Mouse (Mus musculus): ENCODE measurements around the gene Krtap4-9. TPM values are rescaled to one million over a fixed set of nuclear protein-coding genes. Genes with fewer than 3 reads are reported as not detected.

Krtap4-9 gene
- polyA plus RNA-seq (2017; shearing (Covaris generic)), result under 1 TPM in 1 of 2 experiments, not detected in 1; 0.28 TPM

DNA sequence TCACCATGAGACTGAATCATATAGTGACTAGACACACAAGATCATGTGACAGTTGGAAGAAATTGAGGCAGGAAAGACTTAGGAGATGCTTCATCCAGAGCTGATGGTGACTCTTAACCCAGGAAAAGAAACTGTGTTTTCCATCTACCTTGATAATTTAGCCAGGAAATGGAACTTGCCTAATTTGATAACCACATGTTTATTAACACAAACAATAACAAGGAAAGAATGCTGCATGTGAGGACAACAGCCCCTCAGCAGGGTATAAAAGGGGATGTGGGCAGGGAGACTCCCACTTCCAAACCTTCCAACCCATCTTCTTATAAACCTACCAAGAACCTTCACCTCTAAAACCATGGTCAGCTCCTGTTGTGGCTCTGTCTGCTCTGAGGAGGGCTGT, at the start of gene Krtap4-9:
Gene Krtap4-9 (plus strand): TSS at position 301 of the 400 bp plus-strand sequence.

DNA sequence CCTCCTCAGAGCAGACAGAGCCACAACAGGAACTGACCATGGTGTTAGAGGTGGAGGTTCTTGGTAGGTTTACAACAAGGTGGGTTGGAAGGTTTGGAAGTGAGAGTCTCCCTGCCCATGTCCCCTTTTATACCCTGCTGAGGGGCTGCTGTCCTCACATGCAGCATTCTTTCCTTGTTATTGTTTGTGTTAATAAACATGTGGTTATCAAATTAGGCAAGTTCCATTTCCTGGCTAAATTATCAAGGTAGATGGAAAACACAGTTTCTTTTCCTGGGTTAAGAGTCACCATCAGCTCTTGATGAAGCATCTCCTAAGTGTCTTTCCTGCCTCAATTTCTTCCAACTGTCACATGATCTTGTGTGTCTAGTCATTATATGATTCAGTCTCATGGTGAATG, 12.2 kb upstream of the Krtap4-9 start, which contains the start of gene Gm11595:
Gene Gm11595 (minus strand): TSS at position 101 of the 400 bp plus-strand sequence.

DNA sequence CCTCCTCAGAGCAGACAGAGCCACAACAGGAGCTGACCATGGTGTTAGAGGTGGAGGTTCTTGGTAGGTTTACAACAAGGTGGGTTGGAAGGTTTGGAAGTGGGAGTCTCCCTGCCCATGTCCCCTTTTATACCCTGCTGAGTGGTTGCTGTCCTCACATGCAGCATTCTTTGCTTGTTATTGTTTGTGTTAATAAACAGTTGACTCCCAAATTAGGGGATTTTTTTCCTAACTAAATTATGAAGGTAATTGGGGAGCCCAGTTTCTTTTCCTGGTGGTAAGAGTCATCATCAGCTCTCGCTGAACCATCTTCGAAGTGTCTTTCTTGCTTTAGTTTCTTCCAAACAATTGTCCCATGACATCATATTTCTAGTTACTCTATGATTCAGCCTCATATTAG, 4.4 kb upstream of the Krtap4-9 start, which contains the start of gene Krtap4-8:
Gene Krtap4-8 (minus strand): TSS at position 101 of the 400 bp plus-strand sequence.

DNA sequence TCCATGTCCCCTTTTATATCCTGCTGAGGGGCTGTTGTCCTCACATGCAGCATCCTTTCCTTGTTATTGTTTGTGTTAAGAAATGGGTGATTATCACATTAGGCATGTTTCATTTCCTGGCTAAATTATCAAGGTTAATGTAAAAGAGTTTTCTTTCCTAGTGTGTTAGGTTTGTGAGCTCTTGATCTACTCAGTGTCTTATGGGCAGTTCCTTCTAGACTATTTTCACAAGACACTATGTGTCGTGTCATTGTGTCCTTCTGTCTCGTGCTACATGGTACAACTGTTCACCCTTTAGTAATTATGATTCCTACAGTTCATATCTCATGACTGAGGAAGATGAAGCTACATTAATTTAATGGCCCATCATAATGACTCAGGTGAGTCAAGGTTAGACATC, 8.4 kb downstream of the Krtap4-9 start, which contains the start of gene Gm11596:
Gene Gm11596 (minus strand): TSS at position 101 of the 400 bp plus-strand sequence.

DNA sequence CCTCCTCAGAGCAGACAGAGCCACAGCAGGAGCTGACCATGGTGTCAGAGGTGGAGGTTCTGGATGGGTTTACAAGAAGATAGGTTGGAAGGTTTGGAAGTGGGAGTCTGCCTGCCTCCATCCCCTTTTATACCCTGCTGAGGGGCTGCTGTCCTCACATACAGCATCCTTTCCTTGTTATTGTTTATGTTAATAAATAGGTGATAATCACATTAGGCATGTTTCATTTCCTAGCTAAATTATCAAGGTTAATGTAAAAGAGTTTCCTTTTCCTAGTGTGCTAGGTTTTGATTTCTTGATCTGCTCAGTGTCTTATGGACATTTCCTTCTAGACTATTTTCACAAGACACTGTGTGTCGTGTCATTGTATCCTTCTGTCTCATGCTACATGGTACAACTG, 13.8 kb downstream of the Krtap4-9 start, which contains the start of gene Gm11569:
Gene Gm11569 (minus strand): TSS at position 101 of the 400 bp plus-strand sequence.

DNA sequence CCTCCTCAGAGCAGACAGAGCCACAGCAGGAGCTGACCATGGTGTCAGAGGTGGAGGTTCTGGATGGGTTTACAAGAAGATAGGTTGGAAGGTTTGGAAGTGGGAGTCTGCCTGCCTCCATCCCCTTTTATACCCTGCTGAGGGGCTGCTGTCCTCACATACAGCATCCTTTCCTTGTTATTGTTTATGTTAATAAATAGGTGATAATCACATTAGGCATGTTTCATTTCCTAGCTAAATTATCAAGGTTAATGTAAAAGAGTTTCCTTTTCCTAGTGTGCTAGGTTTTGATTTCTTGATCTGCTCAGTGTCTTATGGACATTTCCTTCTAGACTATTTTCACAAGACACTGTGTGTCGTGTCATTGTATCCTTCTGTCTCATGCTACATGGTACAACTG, 19.3 kb downstream of the Krtap4-9 start, which contains the start of gene Gm11554:
Gene Gm11554 (minus strand): TSS at position 101 of the 400 bp plus-strand sequence.

DNA sequence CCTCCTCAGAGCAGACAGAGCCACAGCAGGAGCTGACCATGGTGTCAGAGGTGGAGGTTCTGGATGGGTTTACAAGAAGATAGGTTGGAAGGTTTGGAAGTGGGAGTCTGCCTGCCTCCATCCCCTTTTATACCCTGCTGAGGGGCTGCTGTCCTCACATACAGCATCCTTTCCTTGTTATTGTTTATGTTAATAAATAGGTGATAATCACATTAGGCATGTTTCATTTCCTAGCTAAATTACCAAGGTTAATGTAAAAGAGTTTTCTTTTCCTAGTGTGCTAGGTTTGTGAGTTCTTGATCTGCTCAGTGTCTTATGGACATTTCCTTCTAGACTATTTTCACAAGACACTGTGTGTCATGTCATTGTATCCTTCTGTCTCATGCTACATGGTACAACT, 24.8 kb downstream of the Krtap4-9 start, which contains the start of gene Krtap4-13:
Gene Krtap4-13 (minus strand): TSS at position 101 of the 400 bp plus-strand sequence.

DNA sequence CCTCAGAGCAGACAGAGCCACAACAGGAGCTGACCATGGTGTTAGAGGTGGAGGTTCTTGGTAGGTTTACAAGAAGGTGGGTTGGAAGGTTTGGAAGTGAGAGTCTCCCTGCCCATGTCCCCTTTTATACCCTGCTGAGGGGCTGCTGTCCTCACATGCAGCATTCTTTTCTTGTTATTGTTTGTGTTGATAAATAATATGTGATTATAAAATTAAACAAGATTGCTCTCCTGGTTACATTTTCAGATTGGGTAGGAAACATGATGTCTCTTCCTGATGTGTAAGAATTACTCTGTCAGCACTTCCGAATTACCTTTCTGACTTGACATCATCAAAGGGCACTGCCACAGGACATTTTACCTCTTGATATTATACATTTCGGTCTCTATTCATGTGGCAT, 30.6 kb downstream of the Krtap4-9 start, which contains the start of gene Gm11564:
Gene Gm11564 (minus strand): TSS at position 101 of the 400 bp plus-strand sequence.

Other genes with a start within 250 kb of the Krtap4-9 start
- gene Krt40, start 242.0 kb upstream of the Krtap4-9 start, polyA plus RNA-seq (2017; shearing (Covaris generic)), result not detected
- not detected for gene Krtap3-3, start 234.3 kb upstream of the Krtap4-9 start, polyA plus RNA-seq (2017; shearing (Covaris generic))
- gene Krtap3-2, start 228.3 kb upstream of the Krtap4-9 start, polyA plus RNA-seq (2017; shearing (Covaris generic)), result 1 to 10 TPM in 1 of 2 experiments, not detected in 1; 3.5 TPM
- gene Gm11939, start 225.7 kb upstream of the Krtap4-9 start, polyA plus RNA-seq (2017; shearing (Covaris generic)), result under 1 TPM in 1 of 2 experiments, not detected in 1; 0.60 TPM
- not detected for gene Krtap3-1, start 218.6 kb upstream of the Krtap4-9 start, polyA plus RNA-seq (2017; shearing (Covaris generic))
- under 1 TPM in 1 of 2 experiments, not detected in 1; 0.55 TPM for gene Krtap1-5, start 204.2 kb upstream of the Krtap4-9 start, polyA plus RNA-seq (2017; shearing (Covaris generic))
- 1 to 10 TPM in 1 of 2 experiments, under 1 TPM in 1; 0.61 to 1.2 TPM for gene Krtap1-4, start 201.5 kb upstream of the Krtap4-9 start, polyA plus RNA-seq (2017; shearing (Covaris generic))
- not detected for gene Krtap1-3, start 193.9 kb upstream of the Krtap4-9 start, polyA plus RNA-seq (2017; shearing (Covaris generic))
- gene Krtap9-3, start 187.1 kb upstream of the Krtap4-9 start, polyA plus RNA-seq (2017; shearing (Covaris generic)), result under 1 TPM in 1 of 2 experiments, not detected in 1; 0.31 TPM
- not detected for gene Gm11938, start 181.9 kb upstream of the Krtap4-9 start, polyA plus RNA-seq (2017; shearing (Covaris generic))
- gene Gm11937, start 175.0 kb upstream of the Krtap4-9 start, polyA plus RNA-seq (2017; shearing (Covaris generic)), result not detected
- gene Krtap2-4, start 170.4 kb upstream of the Krtap4-9 start, polyA plus RNA-seq (2017; shearing (Covaris generic)), result not detected
- not detected for gene Gm11562, start 164.8 kb upstream of the Krtap4-9 start, polyA plus RNA-seq (2017; shearing (Covaris generic))
- under 1 TPM in 1 of 2 experiments, not detected in 1; 0.20 TPM for gene Krtap4-1, start 157.0 kb upstream of the Krtap4-9 start, polyA plus RNA-seq (2017; shearing (Covaris generic))
- not detected for gene Krtap4-2, start 150.1 kb upstream of the Krtap4-9 start, polyA plus RNA-seq (2017; shearing (Covaris generic))
- gene Krtap4-7, start 141.1 kb upstream of the Krtap4-9 start, polyA plus RNA-seq (2017; shearing (Covaris generic)), result under 1 TPM in 1 of 2 experiments, not detected in 1; 0.16 TPM
- gene Gm11555, start 135.0 kb upstream of the Krtap4-9 start, polyA plus RNA-seq (2017; shearing (Covaris generic)), result not detected
- not detected for gene Gm11563, start 126.2 kb upstream of the Krtap4-9 start, polyA plus RNA-seq (2017; shearing (Covaris generic))
- gene Krtap4-6, start 119.2 kb upstream of the Krtap4-9 start, polyA plus RNA-seq (2017; shearing (Covaris generic)), result not detected
- not detected for gene Gm14190, start 94.5 kb upstream of the Krtap4-9 start, polyA plus RNA-seq (2017; shearing (Covaris generic))
- gene Gm14180, start 50.9 kb upstream of the Krtap4-9 start, polyA plus RNA-seq (2017; shearing (Covaris generic)), result not detected
- not detected for gene Gm11595, start 12.3 kb upstream of the Krtap4-9 start, polyA plus RNA-seq (2017; shearing (Covaris generic))
- under 1 TPM in 1 of 2 experiments, not detected in 1; 0.24 TPM for gene Krtap4-8, start 4.5 kb upstream of the Krtap4-9 start, polyA plus RNA-seq (2017; shearing (Covaris generic))
- gene Gm11596, start 8.3 kb downstream of the Krtap4-9 start, polyA plus RNA-seq (2017; shearing (Covaris generic)), result not detected
- not detected for gene Gm11569, start 13.7 kb downstream of the Krtap4-9 start, polyA plus RNA-seq (2017; shearing (Covaris generic))
- not detected for gene Gm11554, start 19.2 kb downstream of the Krtap4-9 start, polyA plus RNA-seq (2017; shearing (Covaris generic))
- not detected for gene Krtap4-13, start 24.7 kb downstream of the Krtap4-9 start, polyA plus RNA-seq (2017; shearing (Covaris generic))
- gene Gm11564, start 30.5 kb downstream of the Krtap4-9 start, polyA plus RNA-seq (2017; shearing (Covaris generic)), result not detected
- gene 2300003K06Rik, start 52.9 kb downstream of the Krtap4-9 start, polyA plus RNA-seq (2017; shearing (Covaris generic)), result not detected
- gene Krtap4-16, start 66.4 kb downstream of the Krtap4-9 start, polyA plus RNA-seq (2017; shearing (Covaris generic)), result under 1 TPM in 1 of 2 experiments, not detected in 1; 0.60 TPM
- gene Gm11568, start 72.7 kb downstream of the Krtap4-9 start, polyA plus RNA-seq (2017; shearing (Covaris generic)), result not detected
- not detected for gene Gm11559, start 79.3 kb downstream of the Krtap4-9 start, polyA plus RNA-seq (2017; shearing (Covaris generic))
- not detected for gene Krtap9-1, start 88.2 kb downstream of the Krtap4-9 start, polyA plus RNA-seq (2017; shearing (Covaris generic))
- gene Gm11567, start 94.0 kb downstream of the Krtap4-9 start, polyA plus RNA-seq (2017; shearing (Covaris generic)), result not detected
- gene Krtap31-1, start 122.7 kb downstream of the Krtap4-9 start, polyA plus RNA-seq (2017; shearing (Covaris generic)), result not detected
- gene Gm11565, start 129.6 kb downstream of the Krtap4-9 start, polyA plus RNA-seq (2017; shearing (Covaris generic)), result not detected
- not detected for gene Krtap31-2, start 151.1 kb downstream of the Krtap4-9 start, polyA plus RNA-seq (2017; shearing (Covaris generic))
- not detected for gene Krtap9-5, start 163.3 kb downstream of the Krtap4-9 start, polyA plus RNA-seq (2017; shearing (Covaris generic))
- gene Krtap29-1, start 193.9 kb downstream of the Krtap4-9 start, polyA plus RNA-seq (2017; shearing (Covaris generic)), result not detected
- not detected for gene Krtap16-1, start 201.4 kb downstream of the Krtap4-9 start, polyA plus RNA-seq (2017; shearing (Covaris generic))
- gene Krtap17-1, start 208.8 kb downstream of the Krtap4-9 start, polyA plus RNA-seq (2017; shearing (Covaris generic)), result not detected
- not detected for gene Krt33a, start 231.0 kb downstream of the Krtap4-9 start, polyA plus RNA-seq (2017; shearing (Covaris generic))
- not detected for gene Krt33b, start 244.7 kb downstream of the Krtap4-9 start, polyA plus RNA-seq (2017; shearing (Covaris generic))

Measured in inflammation-experienced regulatory T-cells (primary cell).